Mouse (Mus musculus): Measurements from ENCODE around the gene Sec16a.

DNA sequence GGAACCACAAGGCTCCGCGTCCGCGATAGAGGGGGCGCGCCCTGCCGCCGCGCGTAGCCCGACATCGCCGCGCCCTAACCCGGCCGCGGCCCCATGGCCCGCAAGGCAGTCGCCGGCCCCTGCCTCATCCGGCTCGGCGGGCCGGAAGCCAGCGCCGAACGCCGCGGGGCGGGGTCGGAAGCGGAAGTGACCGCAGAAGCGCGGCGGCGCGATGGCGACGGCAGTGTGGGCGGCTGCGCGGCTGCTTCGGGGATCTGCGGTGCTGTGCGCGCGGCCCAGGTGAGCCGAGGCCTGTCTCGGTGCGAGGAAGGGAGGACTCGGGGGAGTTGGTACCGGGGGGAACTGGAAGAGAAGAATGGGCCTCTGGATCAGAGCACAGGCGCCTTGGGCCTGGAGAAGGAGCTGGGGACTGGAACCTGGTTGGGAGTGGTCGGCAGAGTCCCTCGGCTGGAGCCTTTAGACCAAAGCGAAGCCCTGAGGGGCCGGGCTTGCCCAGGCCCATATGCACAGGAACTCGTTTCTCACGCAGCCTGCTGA, 55.8 kb downstream of the Sec16a start, which contains the start of the genes Entr1 and Pmpca:
- TF ChIP-seq CTCF (IDR thresholded peaks at IDR 0.05; ENCODE audit: insufficient read depth, low read depth, low read length) (no peak), POLR2A (IDR thresholded peaks at IDR 0.05; ENCODE audit: insufficient read depth, low read depth, low read length) (peak; percentile 87)
